Mouse (Mus musculus) liver, adult 2 months (tissue): ENCODE measurements at regions not wholly inside any gene's neighbourhood (a gene's known extent, or its start where the extent isn't known, plus 50 kb on each side); places are given as distances from the start of the nearest gene placed in this dataset.

Experiments
- CTCF ChIP-seq: fragments of 200-500 bp; IDR thresholded peaks from 2 replicates; pipeline ENCODE4 v1.5.1; 2011; ENCODE audit warnings: low read depth, low read length, control low read depth
- POLR2A ChIP-seq: fragments of 200-500 bp; IDR thresholded peaks from 2 replicates; pipeline ENCODE4 v1.6.1; 2011; ENCODE audit warnings: low read length, control low read depth; ENCODE audit not compliant: insufficient read depth; ENCODE audit errors: extremely low read depth

- TF ChIP-seq CTCF (no peak), POLR2A (no peak)
Observed at GRCm38 (mm10) chr6:70457279-70457678, 334.8 kb downstream of the Rpia start.
